Mouse (Mus musculus) forebrain, postnatal 0 days (tissue): ENCODE results near the gene Maneal. TPM values are rescaled to one million over a fixed set of nuclear protein-coding genes. Genes with fewer than 3 reads are reported as not detected.
A peak's percentile ranks its signal among the peaks of the same experiment; 100 is the strongest.

Experiments used
- ATAC-seq: fragments of 200-750 bp; cut with Nextera tagmentation; 2 replicates; pipeline ENCODE4 v1.8.0; 2017; ENCODE audit warnings: mild to moderate bottlenecking, moderate library complexity
- DNase-seq: peaks from one replicate; pipeline ENCODE4 v3.0.0-alpha.2; 2015
- H3K27ac ChIP-seq: fragments of 300-500 bp; sonication (generic); 2 replicates; pipeline ENCODE4 v1.5.1; 2014; ENCODE audit warnings: low read depth, mild to moderate bottlenecking, antibody characterized with exemption, low read length, moderate library complexity, mixed read lengths
- H3K27me3 ChIP-seq: fragments of 300-500 bp; sonication (generic); 2 replicates; pipeline ENCODE4 v1.6.1; 2014; ENCODE audit warnings: mild to moderate bottlenecking, low read length, mixed read lengths; ENCODE audit not compliant: insufficient read depth
- H3K36me3 ChIP-seq: fragments of 300-500 bp; sonication (generic); 2 replicates; pipeline ENCODE4 v1.6.1; 2014; ENCODE audit warnings: mild to moderate bottlenecking, moderate library complexity; ENCODE audit not compliant: insufficient read depth
- H3K4me1 ChIP-seq: fragments of 300-500 bp; sonication (generic); 2 replicates; pipeline ENCODE4 v1.6.1; 2014; ENCODE audit warnings: antibody characterized with exemption; ENCODE audit not compliant: insufficient read depth
- H3K4me2 ChIP-seq: fragments of 300-500 bp; sonication (generic); 2 replicates; pipeline ENCODE4 v1.6.1; 2014; ENCODE audit warnings: low read depth, mild to moderate bottlenecking, moderate library complexity
- H3K4me3 ChIP-seq: fragments of 300-500 bp; sonication (generic); 2 replicates; pipeline ENCODE4 v1.5.1; 2014; ENCODE audit warnings: low read depth, low read length, mixed read lengths
- H3K9ac ChIP-seq: fragments of 300-500 bp; sonication (generic); 2 replicates; pipeline ENCODE4 v1.6.1; 2014; ENCODE audit warnings: mild to moderate bottlenecking
- H3K9me3 ChIP-seq: fragments of 300-500 bp; sonication (generic); 2 replicates; pipeline ENCODE4 v1.6.1; 2016; ENCODE audit warnings: low read length
- CTCF ChIP-seq: sonication (generic); IDR thresholded peaks from 2 replicates; pipeline ENCODE4 v1.5.1; 2016; ENCODE audit warnings: antibody characterized with exemption, control low read depth, low read depth
- WGBS: fragments of 180-500 bp; shearing (Covaris S2); extraction: QIAGEN DNeasy Blood & Tissue Kit; methylation state at CpG from one replicate; pipeline ENCODE4 v1.1.7; 2014; 5-methylcytosine and 5-hydroxymethylcytosine counted together
- polyA plus RNA-seq: library from polyadenylated mRNA; unstranded; fragments of >200 nt; fragmentation: Nextera tagmentation; extraction: Ambion mirVana; gene quantifications from 2 replicates; pipeline ENCODE4 v1.2.1, GENCODE M21; 2015
- total RNA-seq: library from RNA; depleted of rRNA; stranded (reverse); fragments of >200 nt; gene quantifications from 2 replicates; pipeline ENCODE4 v1.2.3, GENCODE M21; 2014

Maneal gene
- total and polyA plus RNA-seq, 2 experiments from 2014 or later: 9.4 to 41.7 TPM

DNA sequence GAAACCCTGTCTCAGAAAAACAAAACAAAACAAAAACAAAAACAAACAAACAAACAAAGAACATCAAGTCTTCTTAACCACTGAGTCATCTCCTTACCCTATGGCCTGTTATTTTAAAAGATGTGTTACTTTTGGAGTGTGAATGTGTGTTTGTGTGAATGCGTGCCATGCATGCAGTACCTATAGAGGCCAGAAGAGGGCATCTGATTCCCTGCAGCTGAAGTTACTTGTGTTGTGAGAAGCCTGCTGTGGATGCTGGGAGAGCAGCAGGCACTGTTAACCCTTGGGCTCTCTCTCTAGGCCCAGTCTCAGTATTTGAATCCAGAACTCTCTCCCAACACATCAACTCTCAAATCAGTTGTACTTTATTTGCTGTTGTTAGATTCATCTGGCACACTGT is 10.7 kb upstream of the Maneal start:
- Histone ChIP-seq H3K36me3 (no peaks in the 10 kb centered on the region), H3K9me3 (no peaks in the 10 kb centered on the region), H3K27me3 (no peaks in the 10 kb centered on the region), H3K4me2 (no peak overlapping the region), H3K4me1 (no peaks in the 10 kb centered on the region), H3K4me3 (no peak overlapping the region), H3K9ac (no peak overlapping the region), H3K27ac (no peak overlapping the region)
- DNase-seq (no peak), ATAC-seq (no peak)
- WGBS: 92% methylated on average over 1 of the region's 1 CpGs
- TF ChIP-seq CTCF: peak; percentile 52

GRCm38 (mm10) chr4:124860446-124860845 is 1.5 kb downstream of the Maneal start:
- Histone ChIP-seq H3K27ac (no peak overlapping the region), H3K36me3 (peaks cover 30% of the 10 kb centered on the region), H3K9me3 (no peaks in the 10 kb centered on the region), H3K4me2 (peak overlapping the region; percentile 89), H3K4me1 (peaks cover 17% of the 10 kb centered on the region), H3K27me3 (no peaks in the 10 kb centered on the region), H3K4me3 (peak overlapping the region; percentile 6; the same call in 1 of the 2 replicates), H3K9ac (no peak overlapping the region)
- 15% methylated on average over 7 of the region's 7 CpGs for WGBS
- DNase-seq (no peak), ATAC-seq (no peak)
- no peak for TF ChIP-seq CTCF

DNA sequence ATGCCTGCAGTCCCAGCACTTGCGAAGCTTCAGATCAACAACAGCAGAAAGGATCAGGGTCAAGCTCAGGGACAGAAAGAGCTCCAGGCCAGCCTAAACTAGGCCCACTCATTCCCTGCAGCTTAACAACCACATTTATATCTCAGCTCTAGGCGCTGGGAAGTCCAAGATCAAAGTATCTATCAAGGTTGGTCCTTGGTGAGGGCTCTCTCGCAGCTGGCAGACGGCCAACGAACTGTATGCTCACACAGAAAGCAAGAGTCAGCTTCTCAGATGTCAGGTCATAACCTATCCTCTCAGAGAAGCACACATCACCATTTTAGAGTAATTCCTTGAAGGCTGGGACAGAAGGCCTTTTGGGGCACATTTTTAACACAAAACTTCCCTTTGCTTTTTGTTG is 3.6 kb downstream of the Maneal start:
- Histone ChIP-seq H3K36me3 (peaks cover 45% of the 10 kb centered on the region), H3K4me2 (no peak overlapping the region), H3K9ac (no peak overlapping the region), H3K27me3 (no peaks in the 10 kb centered on the region), H3K9me3 (no peaks in the 10 kb centered on the region), H3K4me3 (no peak overlapping the region), H3K4me1 (peaks cover 17% of the 10 kb centered on the region), H3K27ac (no peak overlapping the region)
- no peak for TF ChIP-seq CTCF
- WGBS: 85% methylated on average over 5 of the region's 5 CpGs
- ATAC-seq (no peak), DNase-seq (no peak)

DNA sequence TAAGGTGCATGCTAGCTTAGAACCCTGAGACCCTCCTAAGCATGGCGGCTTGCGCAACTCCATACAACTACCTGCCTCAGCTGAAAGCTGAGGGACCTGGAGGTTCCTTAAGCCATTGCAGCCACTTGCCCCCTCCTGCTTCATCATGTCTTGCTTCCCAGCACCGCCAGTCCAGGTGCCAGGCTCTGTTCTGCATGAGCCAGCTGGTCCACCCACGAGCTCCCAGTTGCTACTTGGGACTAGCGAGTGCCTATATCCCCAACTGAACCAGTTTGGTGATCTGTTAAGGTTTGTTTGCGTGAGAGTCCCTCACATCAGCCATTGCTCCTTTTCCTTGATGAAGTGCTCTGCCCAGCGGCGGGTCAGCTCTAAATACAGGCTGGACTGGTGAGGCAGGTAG is 5.7 kb downstream of the Maneal start:
- H3K27ac ChIP-seq: no peak overlapping the region
- H3K4me3 ChIP-seq: no peak overlapping the region
- TF ChIP-seq CTCF: no peak
- ATAC-seq (no peak), DNase-seq (no peak)
- H3K9ac ChIP-seq: no peak overlapping the region
- H3K36me3 ChIP-seq: peaks cover 45% of the 10 kb centered on the region
- no peaks in the 10 kb centered on the region for H3K9me3 ChIP-seq
- peaks cover 17% of the 10 kb centered on the region for H3K4me1 ChIP-seq
- WGBS: 92% methylated on average over 8 of the region's 8 CpGs
- H3K4me2 ChIP-seq: no peak overlapping the region
- H3K27me3 ChIP-seq: no peaks in the 10 kb centered on the region

- DNase-seq (peak; percentile 72), ATAC-seq (peak; percentile 38)
- Histone ChIP-seq H3K27ac (peak within 1 kb of the TSS; percentile 96), H3K4me1 (peaks cover 6% of the 10 kb centered on the region; the same call in 1 of the 2 replicates), H3K9me3 (no peaks in the 10 kb centered on the region), H3K27me3 (no peaks in the 10 kb centered on the region), H3K36me3 (peaks cover 25% of the 10 kb centered on the region), H3K4me3 (peak within 1 kb of the TSS; percentile 71), H3K4me2 (peak within 1 kb of the TSS; percentile 87), H3K9ac (peak within 1 kb of the TSS; percentile 84)
- 1% methylated on average over 74 of the region's 75 CpGs for WGBS
- no peak for TF ChIP-seq CTCF
Observed at GRCm38 (mm10) chr4:124850933-124851658, 10.9 kb downstream of the Maneal start, which contains the start of gene 1110065P20Rik. Gene 1110065P20Rik, minus strand, starts transcription at chr4:124851196.

DNA sequence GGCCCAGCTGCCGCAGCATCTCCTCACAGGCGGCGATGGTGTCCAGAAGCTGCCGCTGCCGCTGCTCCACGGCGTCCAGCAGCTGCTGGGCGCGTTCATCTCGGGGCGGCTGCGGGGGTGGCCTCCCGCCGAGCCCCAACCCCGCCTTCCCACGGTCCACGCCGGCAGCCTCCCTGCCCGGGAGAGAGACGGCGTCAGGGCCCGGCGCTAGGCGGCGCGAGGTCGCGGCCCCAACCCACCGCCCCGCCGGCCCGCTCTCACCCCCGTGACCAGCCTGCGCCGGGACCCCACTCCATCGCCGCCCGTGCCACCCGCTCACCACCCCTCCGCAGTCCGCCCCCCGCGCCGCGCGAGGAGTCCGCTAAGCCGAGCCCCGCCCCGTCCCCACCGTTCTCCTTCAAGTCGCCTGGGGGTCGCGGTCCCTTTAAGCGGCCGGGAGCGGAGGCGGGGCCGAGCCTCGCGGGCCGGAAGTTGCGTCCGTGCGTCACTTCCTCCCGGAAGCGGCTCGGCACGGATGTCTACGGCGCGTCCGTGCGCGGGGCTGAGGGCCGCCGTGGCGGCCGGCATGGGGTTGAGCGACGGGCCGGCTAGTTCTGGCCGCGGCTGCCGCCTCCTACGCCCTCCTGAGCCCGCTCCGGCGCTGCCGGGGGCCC is 11.6 kb downstream of the Maneal start, which contains the start of gene Yrdc:
Gene Yrdc (plus strand): TSS at position 419 of the 653 bp plus-strand sequence.
- ATAC-seq: peak; percentile 96
- TF ChIP-seq CTCF: peak; percentile 21; the same call in 1 of the 2 replicates
- H3K27ac ChIP-seq: peak within 1 kb of the TSS; percentile 96
- peak; percentile 97 for DNase-seq
- H3K36me3 ChIP-seq: peaks cover 19% of the 10 kb centered on the region
- H3K27me3 ChIP-seq: no peaks in the 10 kb centered on the region
- WGBS: 5% methylated on average over 70 of the region's 90 CpGs
- peaks cover 6% of the 10 kb centered on the region; the same call in 1 of the 2 replicates for H3K4me1 ChIP-seq
- H3K9ac ChIP-seq: peak within 1 kb of the TSS; percentile 84
- no peaks in the 10 kb centered on the region for H3K9me3 ChIP-seq
- peak within 1 kb of the TSS; percentile 71 for H3K4me3 ChIP-seq
- H3K4me2 ChIP-seq: peak within 1 kb of the TSS; percentile 87
